Mouse (Mus musculus): Measurements from ENCODE around the gene Rhag. TPM values are rescaled to one million over a fixed set of nuclear protein-coding genes. Genes with fewer than 3 reads are reported as not detected.

Gene Rhag
- total RNA-seq (2014; fragmentation: Nextera tagmentation) (630 and 645 TPM in 2 replicates), total RNA-seq (2017) (110 and 118 TPM in 2 replicates), polyA plus RNA-seq (2012) (9.5 and 12.7 TPM in 2 replicates)

- Histone ChIP-seq H3K4me3 (ENCODE audit: low read depth, low read length) (peak within 1 kb of the TSS; percentile 68), H3K27me3 (ENCODE audit: insufficient read depth, low read length) (no peaks in the 10 kb centered on the region), H3K4me1 (ENCODE audit: insufficient read depth, low read depth, low read length) (peaks cover 42% of the 10 kb centered on the region), H3K36me3 (replicated peaks) (no peaks in the 10 kb centered on the region), H3K9me3 (replicated peaks) (no peaks in the 10 kb centered on the region)
- TF ChIP-seq TAL1 (conservative IDR thresholded peaks at IDR 0.05; ENCODE audit: low read depth, low read length) (peak; percentile 76), GATA2 (IDR thresholded peaks at IDR 0.05; ENCODE audit: borderline replicate concordance, low read depth, low read length) (no peak)
- peak; percentile 64 for ATAC-seq (ENCODE audit: extremely low read depth, insufficient number of reproducible peaks, low FRiP score, poor library complexity, severe bottlenecking)
- DNase-seq (ENCODE audit: low spot score) = no peak
These were observed at the start of gene Rhag for GRCm38 (mm10) chr17:40810934-40811333. TSS of gene Rhag (plus strand) at chr17:40811126.

- no peaks in the 10 kb centered on the region for H3K27me3 ChIP-seq (ENCODE audit: insufficient read depth, low read length)
- no peaks in the 10 kb centered on the region for H3K36me3 ChIP-seq (replicated peaks)
- H3K4me3 ChIP-seq (ENCODE audit: low read depth, low read length) = no peak overlapping the region
- no peak for DNase-seq (ENCODE audit: low spot score)
- peaks cover 5% of the 10 kb centered on the region; the same call in 1 of the 2 replicates for H3K4me1 ChIP-seq (ENCODE audit: insufficient read depth, low read depth, low read length)
- ATAC-seq (ENCODE audit: extremely low read depth, insufficient number of reproducible peaks, low FRiP score, poor library complexity, severe bottlenecking) = peak; percentile 28; the same call in 1 of the 2 replicates
- TF ChIP-seq CTCF (IDR thresholded peaks at IDR 0.05; ENCODE audit: low read depth, low read length) (no peak), POLR2AphosphoS5 (IDR thresholded peaks at IDR 0.05; ENCODE audit: insufficient replicate concordance, low read depth, low read length) (no peak), TAL1 (conservative IDR thresholded peaks at IDR 0.05; ENCODE audit: low read depth, low read length) (no peak), GATA1 (IDR thresholded peaks at IDR 0.05; ENCODE audit: borderline replicate concordance, low read length) (no peak), GATA2 (IDR thresholded peaks at IDR 0.05; ENCODE audit: borderline replicate concordance, low read depth, low read length) (no peak)
- H3K9me3 ChIP-seq (replicated peaks) = no peaks in the 10 kb centered on the region
These were observed 47.3 kb upstream of the Rhag start for GRCm38 (mm10) chr17:40763662-40764061.

- DNase-seq (ENCODE audit: low spot score) (no peak), ATAC-seq (ENCODE audit: extremely low read depth, insufficient number of reproducible peaks, low FRiP score, poor library complexity, severe bottlenecking) (no peak)
- no peak overlapping the region for H3K4me3 ChIP-seq (ENCODE audit: low read depth, low read length)
- no peaks in the 10 kb centered on the region for H3K36me3 ChIP-seq (replicated peaks)
- TF ChIP-seq TAL1 (conservative IDR thresholded peaks at IDR 0.05; ENCODE audit: low read depth, low read length) = no peak
- no peaks in the 10 kb centered on the region for H3K9me3 ChIP-seq (replicated peaks)
- H3K27me3 ChIP-seq (ENCODE audit: insufficient read depth, low read length) = no peaks in the 10 kb centered on the region
- H3K4me1 ChIP-seq (ENCODE audit: insufficient read depth, low read depth, low read length) = peaks cover 5% of the 10 kb centered on the region; the same call in 1 of the 2 replicates
These were observed 43.8 kb upstream of the Rhag start for GRCm38 (mm10) chr17:40767120-40767519.

DNA sequence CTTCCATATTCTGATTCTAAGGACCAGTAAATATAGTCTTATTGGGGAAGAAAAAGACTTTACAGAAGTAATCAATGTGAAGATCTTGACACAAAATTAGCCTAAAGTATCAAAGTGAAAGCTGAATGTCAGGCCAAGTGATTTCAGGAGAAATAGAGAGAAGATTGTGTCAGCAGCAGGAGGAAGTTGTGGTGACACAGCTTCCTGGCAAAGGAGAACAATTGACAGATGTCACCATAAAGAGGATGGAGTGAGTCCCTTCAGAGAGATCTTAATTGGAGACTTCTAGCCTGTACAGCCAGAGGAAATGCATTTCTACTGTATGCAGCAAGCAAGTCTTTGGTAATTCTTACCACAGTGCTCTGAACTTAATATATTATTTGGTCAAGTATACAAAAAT lies 21.0 kb upstream of the Rhag start:
- H3K4me1 ChIP-seq (ENCODE audit: insufficient read depth, low read depth, low read length) = peaks cover 27% of the 10 kb centered on the region
- H3K4me3 ChIP-seq (ENCODE audit: low read depth, low read length) = no peak overlapping the region
- no peak for DNase-seq (ENCODE audit: low spot score)
- TF ChIP-seq CTCF (IDR thresholded peaks at IDR 0.05; ENCODE audit: low read depth, low read length) = no peak
- no peak for TF ChIP-seq GATA1 (IDR thresholded peaks at IDR 0.05; ENCODE audit: borderline replicate concordance, low read length)
- no peak for TF ChIP-seq GATA2 (IDR thresholded peaks at IDR 0.05; ENCODE audit: borderline replicate concordance, low read depth, low read length)
- no peak for TF ChIP-seq TAL1 (conservative IDR thresholded peaks at IDR 0.05; ENCODE audit: low read depth, low read length)
- no peak for TF ChIP-seq POLR2AphosphoS5 (IDR thresholded peaks at IDR 0.05; ENCODE audit: insufficient replicate concordance, low read depth, low read length)
- H3K36me3 ChIP-seq (replicated peaks) = no peaks in the 10 kb centered on the region
- H3K9me3 ChIP-seq (replicated peaks) = no peaks in the 10 kb centered on the region
- no peaks in the 10 kb centered on the region for H3K27me3 ChIP-seq (ENCODE audit: insufficient read depth, low read length)
- peak; percentile 43 for ATAC-seq (ENCODE audit: extremely low read depth, insufficient number of reproducible peaks, low FRiP score, poor library complexity, severe bottlenecking)

DNA sequence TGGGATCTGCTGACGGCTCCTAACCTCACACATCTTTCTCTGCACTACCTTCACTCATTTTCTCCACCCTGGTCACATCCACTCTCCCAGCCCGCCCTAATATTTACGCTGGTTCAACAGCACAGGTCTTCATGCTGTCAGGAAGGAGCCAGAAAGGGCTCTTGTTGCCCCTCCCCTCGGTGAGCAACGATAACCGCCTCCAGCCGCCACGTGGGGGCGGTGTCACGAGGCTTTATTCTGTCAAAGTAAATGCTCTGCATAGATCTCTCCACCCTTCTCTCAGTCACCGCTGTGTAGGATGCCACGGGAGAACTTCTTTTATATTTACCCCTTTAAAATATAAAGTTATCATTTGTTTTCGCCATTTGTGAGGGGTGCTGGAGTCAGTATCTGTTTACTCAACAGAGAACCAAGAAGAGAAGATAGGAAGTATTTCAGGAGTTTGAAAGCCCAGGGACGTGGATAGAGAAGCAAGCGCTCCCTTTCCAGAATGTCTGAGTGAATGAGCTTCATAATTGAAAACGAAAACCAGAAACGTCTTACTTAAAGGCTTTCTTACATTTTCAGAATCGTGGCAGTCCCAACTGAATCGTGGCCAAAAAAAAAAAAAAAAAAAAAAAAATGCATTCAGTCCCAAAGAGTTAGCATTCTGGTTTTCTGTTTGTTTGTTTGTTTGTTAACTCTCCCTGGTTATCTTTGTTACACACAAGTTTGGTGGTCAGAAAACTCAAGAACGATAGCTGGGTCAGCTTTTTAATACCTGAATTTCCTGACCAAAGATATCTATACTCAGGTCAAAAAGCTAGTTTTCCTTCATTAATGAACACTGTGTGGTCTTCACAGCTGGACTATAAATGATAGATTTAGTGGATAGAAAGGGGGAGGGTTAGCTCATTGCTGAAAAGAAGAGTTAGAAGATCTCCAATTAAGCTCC lies 16.7 kb upstream of the Rhag start:
- ATAC-seq (ENCODE audit: extremely low read depth, insufficient number of reproducible peaks, low FRiP score, poor library complexity, severe bottlenecking) (peak; percentile 95), DNase-seq (ENCODE audit: low spot score) (peak; percentile 20)
- Histone ChIP-seq H3K9me3 (replicated peaks) (no peaks in the 10 kb centered on the region), H3K27me3 (ENCODE audit: insufficient read depth, low read length) (no peaks in the 10 kb centered on the region), H3K36me3 (replicated peaks) (no peaks in the 10 kb centered on the region), H3K4me3 (ENCODE audit: low read depth, low read length) (peak overlapping the region; percentile 45; the same call in 1 of the 2 replicates), H3K4me1 (ENCODE audit: insufficient read depth, low read depth, low read length) (peaks cover 25% of the 10 kb centered on the region)
- peak; percentile 27; the same call in 1 of the 2 replicates for TF ChIP-seq CTCF (IDR thresholded peaks at IDR 0.05; ENCODE audit: low read depth, low read length)
- TF ChIP-seq POLR2AphosphoS5 (IDR thresholded peaks at IDR 0.05; ENCODE audit: insufficient replicate concordance, low read depth, low read length) = no peak

DNA sequence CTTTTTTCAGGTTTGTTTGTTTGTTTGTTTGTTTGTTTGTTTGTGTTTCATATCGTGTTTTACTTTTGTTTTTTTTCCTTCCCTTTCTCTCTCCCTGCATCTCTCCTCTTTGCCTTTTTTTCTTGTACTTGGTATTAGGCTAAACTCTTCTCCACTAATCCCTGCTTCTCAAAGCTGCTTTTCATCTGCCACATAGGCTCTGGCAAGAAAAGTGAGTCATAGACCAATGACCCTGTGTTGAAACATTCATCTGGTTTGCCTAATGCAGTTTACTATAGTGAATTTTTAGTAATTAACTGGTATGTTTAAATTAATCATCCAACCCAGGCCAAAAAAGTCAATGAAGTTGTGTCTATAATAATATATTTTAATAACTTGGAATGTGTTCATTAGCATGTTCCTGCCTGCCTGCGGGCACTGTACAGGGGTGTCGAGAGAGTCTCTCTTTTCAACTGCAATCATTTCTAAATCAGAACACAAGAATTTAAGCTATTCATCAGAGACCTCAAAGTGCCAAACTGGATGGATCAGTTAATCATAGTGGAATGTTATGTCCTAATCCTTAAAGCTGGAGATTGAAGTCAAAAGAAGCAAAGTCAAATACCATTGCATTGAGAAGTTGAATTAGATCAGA lies 8.1 kb upstream of the Rhag start:
- TF ChIP-seq CTCF (IDR thresholded peaks at IDR 0.05; ENCODE audit: low read depth, low read length) = no peak
- no peak for TF ChIP-seq GATA1 (IDR thresholded peaks at IDR 0.05; ENCODE audit: borderline replicate concordance, low read length)
- no peak for TF ChIP-seq TAL1 (conservative IDR thresholded peaks at IDR 0.05; ENCODE audit: low read depth, low read length)
- no peak for TF ChIP-seq POLR2AphosphoS5 (IDR thresholded peaks at IDR 0.05; ENCODE audit: insufficient replicate concordance, low read depth, low read length)
- no peak for TF ChIP-seq GATA2 (IDR thresholded peaks at IDR 0.05; ENCODE audit: borderline replicate concordance, low read depth, low read length)
- Histone ChIP-seq H3K9me3 (replicated peaks) (no peaks in the 10 kb centered on the region), H3K4me1 (ENCODE audit: insufficient read depth, low read depth, low read length) (peaks cover 36% of the 10 kb centered on the region), H3K4me3 (ENCODE audit: low read depth, low read length) (no peak overlapping the region), H3K27me3 (ENCODE audit: insufficient read depth, low read length) (no peaks in the 10 kb centered on the region), H3K36me3 (replicated peaks) (no peaks in the 10 kb centered on the region)
- ATAC-seq (ENCODE audit: extremely low read depth, insufficient number of reproducible peaks, low FRiP score, poor library complexity, severe bottlenecking) (no peak), DNase-seq (ENCODE audit: low spot score) (no peak)

Data from G1E (cell line).